Mouse (Mus musculus) liver, adult 2 months (tissue): ENCODE measurements at regions not wholly inside any gene's neighbourhood (a gene's known extent, or its start where the extent isn't known, plus 50 kb on each side); places are given as distances from the start of the nearest gene placed in this dataset.

Source experiments
- CTCF ChIP-seq: fragments of 200-500 bp; IDR thresholded peaks from 2 replicates; pipeline ENCODE4 v1.5.1; 2011; ENCODE audit warnings: low read depth, low read length, control low read depth
- POLR2A ChIP-seq: fragments of 200-500 bp; IDR thresholded peaks from 2 replicates; pipeline ENCODE4 v1.6.1; 2011; ENCODE audit warnings: low read length, control low read depth; ENCODE audit not compliant: insufficient read depth; ENCODE audit errors: extremely low read depth

DNA sequence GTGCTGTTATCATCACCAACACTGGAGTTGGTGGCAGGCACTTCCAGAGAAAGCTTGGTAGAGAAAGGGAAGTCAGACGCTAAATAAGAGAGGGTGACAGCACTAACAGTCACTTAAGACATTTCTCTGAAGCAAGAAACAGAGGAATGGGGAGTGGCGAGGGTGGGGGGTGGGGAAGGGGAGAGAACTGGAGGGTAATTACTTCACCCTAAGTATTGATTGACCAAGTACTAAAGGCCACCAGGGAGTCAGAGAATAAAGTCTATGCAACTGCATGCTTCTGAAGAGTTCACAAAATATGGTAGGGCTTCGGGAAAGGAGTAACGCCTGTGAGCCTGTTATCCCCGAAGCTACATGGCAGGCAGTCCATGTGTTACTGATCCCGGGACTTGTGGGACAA lies 118.3 kb downstream of the Cand1 start:
- TF ChIP-seq POLR2A, result no peak
- TF ChIP-seq CTCF, result no peak
